Mouse (Mus musculus): ENCODE results near the gene Mtmr6.

DNA sequence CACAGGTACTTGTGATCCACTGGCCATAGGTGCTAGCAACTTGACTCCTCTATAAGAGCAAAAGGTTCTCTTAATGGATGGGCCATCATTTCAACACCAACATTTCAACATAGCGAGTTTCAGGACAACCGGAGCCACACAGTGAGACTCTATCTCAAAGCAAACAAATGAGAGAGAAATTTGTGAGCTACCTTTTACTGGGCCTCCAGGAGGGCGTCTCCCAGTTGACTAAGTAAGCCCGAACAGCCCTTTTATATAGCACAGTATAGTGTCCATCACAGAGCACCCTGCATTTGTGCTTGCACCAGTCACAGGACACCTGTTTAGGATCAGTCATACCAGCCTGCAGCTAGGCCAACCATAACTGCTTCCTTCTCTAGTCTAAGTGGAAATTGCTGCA, 7.9 kb upstream of the Mtmr6 start:
- no peak for TF ChIP-seq CTCF (IDR thresholded peaks at IDR 0.05; ENCODE audit: control insufficient read depth, insufficient read depth, low read length)
- TF ChIP-seq POLR2A (IDR thresholded peaks at IDR 0.05; ENCODE audit: borderline replicate concordance, control insufficient read depth, low read depth, low read length) = no peak
